Mouse (Mus musculus) embryonic facial prominence, embryonic 11.5 days (tissue): ENCODE results near the gene Chn2. TPM values are rescaled to one million over a fixed set of nuclear protein-coding genes. Genes with fewer than 3 reads are reported as not detected.

Experiments
- ATAC-seq: fragments of 200-750 bp; cut with Nextera tagmentation; replicated peaks from 2 replicates; pipeline ENCODE4 v1.8.0; 2017; ENCODE audit warnings: low read depth; ENCODE audit not compliant: insufficient number of reproducible peaks, low FRiP score, low TSS enrichment
- DNase-seq: peaks from one replicate; pipeline ENCODE4 v3.0.0-alpha.2; 2015; ENCODE audit warnings: low spot score
- H3K27ac ChIP-seq: fragments of 300-500 bp; sonication (generic); replicated peaks from 2 replicates; pipeline ENCODE4 v1.5.1; 2014; ENCODE audit warnings: mild to moderate bottlenecking, low read depth, low read length, control low read depth
- H3K27me3 ChIP-seq: fragments of 300-500 bp; sonication (generic); 2 replicates; pipeline ENCODE4 v1.6.1; 2014; ENCODE audit warnings: mild to moderate bottlenecking, low read length, moderate library complexity, mixed read lengths; ENCODE audit not compliant: control insufficient read depth, insufficient read depth
- H3K36me3 ChIP-seq: fragments of 300-500 bp; sonication (generic); replicated peaks from 2 replicates; pipeline ENCODE4 v1.6.1; 2014; ENCODE audit warnings: low read depth, mild to moderate bottlenecking, low read length, moderate library complexity, mixed read lengths; ENCODE audit not compliant: control insufficient read depth, insufficient read depth
- H3K4me1 ChIP-seq: fragments of 300-500 bp; sonication (generic); 2 replicates; pipeline ENCODE4 v1.6.1; 2014; ENCODE audit warnings: low read length, mixed read lengths; ENCODE audit not compliant: control insufficient read depth, insufficient read depth
- H3K4me2 ChIP-seq: fragments of 300-500 bp; sonication (generic); 2 replicates; pipeline ENCODE4 v1.6.1; 2014; ENCODE audit warnings: low read depth, mild to moderate bottlenecking, control low read depth, low read length, moderate library complexity
- H3K4me3 ChIP-seq: fragments of 300-500 bp; sonication (generic); 2 replicates; pipeline ENCODE4 v1.5.1; 2014; ENCODE audit warnings: low read depth, low read length, control low read depth
- H3K9ac ChIP-seq: fragments of 300-500 bp; sonication (generic); replicated peaks from 2 replicates; pipeline ENCODE4 v1.6.1; 2014; ENCODE audit warnings: mild to moderate bottlenecking, control low read depth, low read length
- H3K9me3 ChIP-seq: fragments of 300-500 bp; sonication (generic); replicated peaks from 2 replicates; pipeline ENCODE4 v1.6.1; 2016; ENCODE audit warnings: mild to moderate bottlenecking, low read length, inconsistent platforms, mixed read lengths; ENCODE audit not compliant: control insufficient read depth
- WGBS: fragments of 180-500 bp; shearing (Covaris S2); extraction: QIAGEN DNeasy Blood & Tissue Kit; methylation state at CpG from one replicate; pipeline ENCODE4 v1.1.7; 2014; 5-methylcytosine and 5-hydroxymethylcytosine counted together
- polyA plus RNA-seq: library from polyadenylated mRNA; unstranded; fragments of >200 nt; fragmentation: Nextera tagmentation; extraction: Ambion mirVana; gene quantifications from 2 replicates; pipeline ENCODE4 v1.2.1, GENCODE M21; 2014

Gene Chn2
- polyA plus RNA-seq, 1 experiment from 2014 or later = 14.0 TPM

GRCm38 (mm10) chr6:54140488-54140887 lies 101.1 kb downstream of the Chn2 start:
- WGBS = 91% methylated on average over 4 of the region's 4 CpGs
- no peak for ATAC-seq

DNA sequence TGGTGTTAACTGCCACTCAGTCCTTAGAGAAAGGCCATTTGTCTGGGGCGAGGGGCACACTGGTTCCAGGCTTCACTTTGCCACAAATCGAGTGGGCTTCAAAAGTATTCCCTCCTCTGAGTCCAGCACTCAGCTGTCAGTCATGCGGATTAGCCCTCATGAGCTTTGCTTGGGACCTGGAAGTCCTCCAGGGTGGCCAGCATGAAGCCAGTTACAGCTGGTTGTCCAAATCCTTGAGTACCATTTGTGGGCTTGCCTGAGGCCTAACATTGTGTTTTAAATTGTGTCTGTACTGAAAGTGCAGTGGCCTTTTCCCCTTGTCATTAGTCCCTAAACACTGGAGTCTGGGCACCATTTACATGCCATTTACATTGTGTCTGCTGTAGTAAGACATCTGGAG lies 101.8 kb downstream of the Chn2 start:
- no peak for ATAC-seq
- no peak overlapping the region for H3K4me2 ChIP-seq
- 66% methylated on average over 3 of the region's 3 CpGs for WGBS
- no peak overlapping the region for H3K9ac ChIP-seq
- no peaks in the 10 kb centered on the region for H3K27me3 ChIP-seq
- H3K27ac ChIP-seq = no peak overlapping the region
- H3K36me3 ChIP-seq = no peaks in the 10 kb centered on the region
- no peaks in the 10 kb centered on the region for H3K9me3 ChIP-seq
- no peaks in the 10 kb centered on the region for H3K4me1 ChIP-seq
- no peak overlapping the region for H3K4me3 ChIP-seq
- no peak for DNase-seq

More at GRCm38 (mm10) chr6:54140488-54140887, 101.1 kb downstream of the Chn2 start:
- H3K9ac ChIP-seq = no peak overlapping the region
- no peak overlapping the region for H3K4me3 ChIP-seq
- no peak overlapping the region for H3K4me2 ChIP-seq
- no peak for DNase-seq
- no peaks in the 10 kb centered on the region for H3K9me3 ChIP-seq
- H3K27ac ChIP-seq = no peak overlapping the region
- no peaks in the 10 kb centered on the region for H3K36me3 ChIP-seq
- H3K4me1 ChIP-seq = no peaks in the 10 kb centered on the region
- H3K27me3 ChIP-seq = no peaks in the 10 kb centered on the region

GRCm38 (mm10) chr6:54142848-54143651 lies 103.7 kb downstream of the Chn2 start:
- no peak overlapping the region for H3K4me2 ChIP-seq
- H3K9ac ChIP-seq = no peak overlapping the region
- H3K4me3 ChIP-seq = no peak overlapping the region
- no peak for ATAC-seq
- H3K9me3 ChIP-seq = no peaks in the 10 kb centered on the region
- DNase-seq = no peak
- H3K27me3 ChIP-seq = no peaks in the 10 kb centered on the region
- no peak overlapping the region for H3K27ac ChIP-seq
- 76% methylated on average over 11 of the region's 11 CpGs for WGBS
- no peaks in the 10 kb centered on the region for H3K4me1 ChIP-seq
- no peaks in the 10 kb centered on the region for H3K36me3 ChIP-seq

- no peaks in the 10 kb centered on the region for H3K27me3 ChIP-seq
- no peak for DNase-seq
- H3K36me3 ChIP-seq = no peaks in the 10 kb centered on the region
- ATAC-seq = no peak
- no peaks in the 10 kb centered on the region for H3K4me1 ChIP-seq
- H3K9me3 ChIP-seq = no peaks in the 10 kb centered on the region
- no peak overlapping the region for H3K27ac ChIP-seq
- no peak overlapping the region for H3K4me2 ChIP-seq
- H3K4me3 ChIP-seq = no peak overlapping the region
- no peak overlapping the region for H3K9ac ChIP-seq
- WGBS = 68% methylated on average over 2 of the region's 2 CpGs
These were observed 104.3 kb downstream of the Chn2 start for GRCm38 (mm10) chr6:54143652-54143960.

- no peak overlapping the region for H3K27ac ChIP-seq
- H3K9ac ChIP-seq = no peak overlapping the region
- H3K4me1 ChIP-seq = no peaks in the 10 kb centered on the region
- H3K36me3 ChIP-seq = no peaks in the 10 kb centered on the region
- H3K27me3 ChIP-seq = no peaks in the 10 kb centered on the region
- DNase-seq (no peak), ATAC-seq (no peak)
- H3K4me3 ChIP-seq = no peak overlapping the region
- 66% methylated on average over 6 of the region's 6 CpGs for WGBS
- no peak overlapping the region for H3K4me2 ChIP-seq
- H3K9me3 ChIP-seq = no peaks in the 10 kb centered on the region
These were observed 109.6 kb downstream of the Chn2 start for GRCm38 (mm10) chr6:54148844-54149526.

DNA sequence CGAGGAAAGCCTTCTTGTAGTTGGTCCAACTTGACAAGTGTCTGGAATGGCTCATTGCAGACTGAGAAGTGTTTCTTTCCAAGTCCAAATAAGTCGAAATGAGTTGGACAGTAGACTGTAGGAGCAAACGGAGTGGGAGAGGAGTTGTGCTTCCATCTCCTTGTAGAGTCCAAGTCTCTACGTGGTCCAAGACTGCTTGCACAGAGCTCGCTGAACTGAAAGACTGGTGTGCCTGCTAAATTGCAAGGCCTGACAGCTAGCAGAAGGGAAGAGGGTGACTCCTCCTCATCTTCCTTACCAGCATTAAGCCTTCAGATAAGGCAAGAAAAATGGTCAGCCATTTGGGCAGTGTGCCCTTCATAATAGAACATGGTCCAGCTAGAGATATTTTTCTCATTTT lies 111.5 kb downstream of the Chn2 start:
- no peak overlapping the region for H3K27ac ChIP-seq
- DNase-seq (no peak), ATAC-seq (no peak)
- H3K4me3 ChIP-seq = no peak overlapping the region
- H3K4me2 ChIP-seq = no peak overlapping the region
- H3K27me3 ChIP-seq = no peaks in the 10 kb centered on the region
- no peaks in the 10 kb centered on the region for H3K9me3 ChIP-seq
- no peak overlapping the region for H3K9ac ChIP-seq
- 78% methylated on average over 5 of the region's 5 CpGs for WGBS
- no peaks in the 10 kb centered on the region for H3K36me3 ChIP-seq
- no peaks in the 10 kb centered on the region for H3K4me1 ChIP-seq

- Histone ChIP-seq H3K4me3 (no peak overlapping the region), H3K36me3 (no peaks in the 10 kb centered on the region), H3K27ac (no peak overlapping the region), H3K4me1 (no peaks in the 10 kb centered on the region), H3K27me3 (no peaks in the 10 kb centered on the region), H3K9me3 (no peaks in the 10 kb centered on the region), H3K9ac (no peak overlapping the region), H3K4me2 (no peak overlapping the region)
- DNase-seq (no peak), ATAC-seq (no peak)
- 84% methylated on average over 7 of the region's 7 CpGs for WGBS
These were observed 112.3 kb downstream of the Chn2 start for GRCm38 (mm10) chr6:54151443-54152241.

DNA sequence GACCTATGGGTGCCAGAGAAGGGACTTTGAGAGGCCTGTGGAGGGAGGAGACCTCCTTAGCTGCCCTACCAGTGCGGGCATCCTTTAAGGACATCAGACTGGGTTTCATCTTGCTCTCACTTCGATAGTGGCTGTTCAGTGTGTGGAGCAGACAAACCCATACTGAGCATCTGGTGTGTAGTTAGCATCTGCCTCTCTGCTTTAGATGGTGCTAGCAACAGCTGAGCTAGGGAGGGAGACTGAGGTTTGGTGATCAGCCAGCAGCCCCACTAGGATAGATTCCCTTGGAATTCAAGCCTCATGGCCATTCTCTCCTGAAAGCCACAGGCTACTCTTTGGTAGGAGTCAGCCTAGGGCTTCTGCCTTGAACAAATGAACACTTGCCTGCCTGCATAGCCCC lies 117.7 kb downstream of the Chn2 start:
- Histone ChIP-seq H3K36me3 (no peaks in the 10 kb centered on the region), H3K4me2 (no peak overlapping the region), H3K4me1 (no peaks in the 10 kb centered on the region), H3K27me3 (no peaks in the 10 kb centered on the region), H3K27ac (no peak overlapping the region), H3K9me3 (no peaks in the 10 kb centered on the region), H3K4me3 (no peak overlapping the region), H3K9ac (no peak overlapping the region)
- 85% methylated on average over 2 of the region's 2 CpGs for WGBS
- ATAC-seq (no peak), DNase-seq (no peak)
